Mouse (Mus musculus): ENCODE data around the gene Lipf.

Lipf gene

DNA sequence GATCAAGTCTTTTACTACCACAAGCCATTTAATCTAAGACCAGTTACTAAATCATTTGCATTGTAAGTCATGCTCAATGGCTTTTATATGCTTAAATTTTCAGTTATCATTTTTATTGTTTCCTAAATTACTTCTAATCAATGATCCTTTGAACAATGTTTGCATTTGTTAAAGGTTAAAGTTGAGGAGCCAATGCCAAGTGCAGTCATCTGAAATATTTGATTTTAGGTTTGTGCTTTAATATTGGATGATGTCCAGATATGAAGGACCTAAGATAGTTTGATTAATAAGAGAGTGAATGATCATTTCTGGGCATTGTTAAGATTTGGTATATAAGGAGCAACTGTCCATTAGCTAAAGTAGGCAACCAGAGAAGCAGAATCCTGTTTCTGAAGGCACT lies at the start of gene Lipf:
Gene Lipf (plus strand): TSS at position 301 of the 400 bp plus-strand sequence.
- DNase-seq (ENCODE audit: low read depth, low spot score) = no peak

DNA sequence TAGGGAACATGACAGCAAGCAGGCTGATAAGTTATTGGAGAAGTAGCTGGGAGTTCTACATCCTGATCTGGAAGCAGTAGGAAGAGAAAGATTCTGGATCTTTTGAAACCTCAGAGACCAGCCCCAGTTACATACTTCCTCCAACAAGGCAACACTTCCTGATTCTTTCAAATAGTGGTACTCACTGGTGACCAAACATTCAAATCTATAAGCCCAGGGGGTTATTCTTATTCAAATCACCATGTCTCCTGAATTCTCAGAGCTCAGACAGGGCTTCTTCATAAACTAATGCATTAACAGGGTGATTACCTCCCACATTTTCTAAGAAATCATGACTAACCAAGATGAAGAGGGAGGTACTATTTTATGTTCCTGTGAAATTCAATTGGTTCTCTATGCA lies 36.9 kb upstream of the Lipf start:
- no peak for DNase-seq (ENCODE audit: low read depth, low spot score)

DNA sequence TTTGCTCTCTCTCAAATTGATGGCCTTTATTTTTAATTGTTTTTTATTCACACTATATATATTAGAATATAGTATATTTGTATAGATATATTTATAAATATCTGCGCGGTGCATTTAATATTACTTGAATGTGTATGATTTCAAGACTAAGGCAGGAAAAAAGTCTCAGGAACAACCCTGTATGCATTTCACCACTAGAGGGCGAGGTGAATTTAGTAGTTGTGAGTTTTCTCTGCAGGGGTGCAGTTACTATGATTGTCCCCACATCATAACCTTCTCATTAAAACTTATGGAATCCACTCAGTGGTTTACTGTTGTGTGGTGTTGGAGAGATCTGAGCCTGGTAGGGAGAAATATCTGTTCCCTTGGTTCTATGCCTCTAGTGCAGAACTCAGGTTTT lies 18.0 kb downstream of the Lipf start:
- peak; percentile 38 for DNase-seq (ENCODE audit: low read depth, low spot score)

DNA sequence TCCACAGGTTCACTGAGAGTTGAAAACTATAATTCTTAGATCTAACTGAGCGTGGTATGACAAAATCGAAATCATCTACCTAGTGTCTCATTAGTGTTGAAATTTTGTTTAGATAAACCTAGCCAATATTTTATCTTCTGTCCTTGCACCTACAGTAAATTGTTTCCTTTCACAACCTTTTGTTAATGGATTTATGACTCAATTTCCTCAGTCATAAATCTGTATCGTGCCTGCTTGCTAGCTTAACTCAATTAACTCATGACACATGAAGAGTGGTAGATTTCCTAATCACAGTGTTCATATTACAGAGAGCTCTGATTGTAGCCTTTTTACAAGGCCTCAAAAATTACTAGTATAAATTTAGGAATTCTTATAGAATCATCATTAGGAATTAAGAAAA lies 22.1 kb downstream of the Lipf start:
- DNase-seq (ENCODE audit: low read depth, low spot score) = no peak

DNA sequence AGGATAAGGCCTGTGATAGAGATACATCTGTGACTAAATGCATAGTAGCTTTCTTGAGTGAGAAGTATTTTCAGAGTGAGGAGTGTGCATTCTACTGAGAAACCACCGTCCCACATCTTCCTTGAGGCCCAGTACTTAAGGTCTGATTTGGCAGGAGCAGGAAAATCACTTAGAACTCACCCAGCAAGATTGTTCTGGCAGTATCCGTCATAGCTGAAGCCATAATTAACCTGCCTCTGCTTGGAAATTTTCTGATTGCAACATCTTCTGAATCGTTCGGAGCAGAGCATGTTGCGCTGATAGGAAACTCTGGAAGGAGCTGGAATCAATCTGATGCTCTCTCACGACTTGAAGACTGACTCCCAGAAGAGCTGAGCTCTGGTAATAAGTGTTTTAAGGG lies 47.0 kb downstream of the Lipf start, which contains the start of gene Lipk:
Gene Lipk (plus strand): TSS at position 289 of the 400 bp plus-strand sequence.
- DNase-seq (ENCODE audit: low read depth, low spot score) = no peak

DNA sequence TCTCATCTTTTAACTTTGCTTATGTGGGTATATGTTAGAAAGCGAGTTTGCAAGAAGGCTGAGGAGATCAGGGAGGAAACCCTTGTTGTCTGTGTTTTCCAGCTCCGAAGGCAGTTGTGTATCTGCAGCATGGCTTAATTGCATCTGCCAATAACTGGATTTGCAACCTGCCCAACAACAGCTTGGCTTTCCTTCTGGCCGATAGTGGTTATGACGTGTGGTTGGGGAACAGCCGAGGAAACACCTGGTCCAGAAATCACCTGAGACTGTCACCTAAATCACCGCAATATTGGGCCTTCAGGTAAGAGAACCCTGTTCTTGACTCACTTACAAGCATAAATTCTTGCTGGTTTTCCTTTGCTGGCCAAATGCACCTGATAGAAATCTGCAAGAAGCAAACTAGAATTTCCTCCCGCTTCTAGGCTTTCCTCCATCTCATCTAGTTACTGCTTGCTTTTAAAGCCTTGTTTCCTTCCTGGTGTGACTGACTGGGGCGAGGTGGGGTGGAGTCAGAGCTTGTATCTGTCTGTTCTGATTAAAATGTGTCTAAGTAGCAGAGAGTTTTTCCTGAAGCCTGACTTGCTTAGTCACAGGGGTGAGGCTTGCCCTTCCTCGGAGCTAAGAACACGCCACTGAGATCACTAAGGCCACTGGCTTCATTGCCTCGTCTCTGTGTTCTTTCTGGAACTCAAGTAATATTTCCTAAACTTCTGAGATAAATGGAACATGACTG lies 60.6 kb downstream of the Lipf start:
- DNase-seq (ENCODE audit: low read depth, low spot score) = no peak

DNA sequence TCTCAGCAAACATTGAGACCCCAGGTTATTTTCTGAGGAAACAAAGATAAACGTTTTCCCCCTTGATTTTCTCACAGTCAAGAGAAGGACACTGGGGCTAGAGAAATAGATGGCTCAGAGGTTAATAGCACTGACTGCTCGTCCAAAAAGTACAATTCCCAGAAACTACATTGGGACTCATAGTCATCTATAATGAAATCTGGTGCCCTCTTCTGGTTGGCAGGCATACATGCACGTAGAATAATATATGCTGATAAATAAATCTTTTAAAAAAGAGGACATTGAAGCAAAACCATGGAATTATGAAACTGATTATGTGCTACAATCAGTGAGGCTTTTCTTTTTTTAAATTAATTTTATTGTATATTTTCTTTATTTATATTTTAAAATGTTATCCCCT lies 61.8 kb downstream of the Lipf start:
- peak; percentile 26 for DNase-seq (ENCODE audit: low read depth, low spot score)

Data from brain, adult 2 months (tissue).